Mouse (Mus musculus) left cerebral cortex, adult 8-10 months (tissue): ENCODE measurements at regions not wholly inside any gene's neighbourhood (a gene's known extent, or its start where the extent isn't known, plus 50 kb on each side); places are given as distances from the start of the nearest gene placed in this dataset.
"Not testable (repeated sequence)": the region's sequence is repeated elsewhere in the genome, so short reads cannot be mapped to it uniquely, and the experiment has no call there.

Experiments used
- DNase-seq, 2 experiments: peaks; one replicate each; pipeline ENCODE4 v3.0.0; 2022; ENCODE audit warnings: low spot score in 2 of 2

DNA sequence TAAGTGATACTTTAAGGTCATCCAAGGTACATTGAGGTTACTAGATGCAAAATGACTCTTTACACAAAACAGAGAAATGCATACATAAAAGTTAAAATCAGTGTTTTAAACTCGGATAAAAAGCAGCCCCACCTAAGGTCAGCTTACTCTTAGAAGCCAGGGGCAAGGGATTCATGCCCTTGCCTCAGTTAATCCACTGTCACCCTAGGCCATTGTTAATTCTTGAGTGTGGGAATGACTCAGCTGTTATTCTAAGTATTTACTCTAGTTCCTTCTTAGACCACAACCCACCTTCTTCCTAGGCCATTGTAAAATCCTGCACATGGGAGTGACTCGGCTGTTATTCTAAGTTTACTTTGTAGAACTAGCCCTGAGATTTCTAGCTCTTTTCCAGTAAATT is 64.1 kb upstream of the Ces1h start:
- not testable (repeated sequence) for DNase-seq

DNA sequence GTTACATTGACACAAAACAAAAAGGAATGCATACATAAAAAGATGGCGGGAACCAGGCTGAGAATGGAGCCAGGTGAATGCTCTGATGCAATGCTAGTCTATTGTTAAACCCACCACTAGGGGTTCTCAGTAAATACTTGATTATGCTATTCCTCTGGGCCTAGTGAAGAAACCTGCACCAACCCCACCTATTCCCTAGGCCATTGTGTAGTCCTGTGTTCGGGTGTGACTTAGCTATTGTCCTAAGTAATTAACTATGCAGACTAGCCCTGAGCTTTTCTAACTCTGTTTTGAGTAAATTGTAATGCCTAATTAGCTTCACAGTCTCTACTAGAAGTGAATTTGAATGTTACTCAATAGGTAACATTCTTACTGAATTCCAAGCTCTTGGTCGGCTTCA is 62.4 kb upstream of the Ces1h start:
- no peak for DNase-seq

- not testable (repeated sequence) for DNase-seq
Observed at GRCm38 (mm10) chr8:93436586-93436985, 57.1 kb upstream of the Ces1h start.

DNA sequence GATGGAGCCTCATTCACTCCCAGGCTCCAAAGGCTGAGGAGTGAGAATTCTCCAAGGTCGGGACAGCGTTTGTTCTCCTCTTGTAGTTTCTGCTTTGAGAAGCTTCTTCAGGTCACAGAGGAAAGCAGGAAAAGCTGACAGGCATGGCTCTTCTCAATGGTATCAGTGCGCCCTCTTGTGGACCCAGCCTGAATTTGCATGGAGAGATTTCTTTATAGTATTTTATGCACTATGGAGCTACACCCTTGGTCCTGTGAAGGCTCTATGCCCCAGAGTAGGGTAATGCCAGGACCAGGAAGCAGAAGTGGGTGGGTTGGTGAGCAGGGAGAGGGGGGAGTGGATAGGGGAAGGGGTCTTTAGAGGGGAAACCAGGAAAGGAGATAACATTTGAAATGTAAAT is 51.1 kb upstream of the Ces1h start:
- DNase-seq: peak; percentile 50 to 59
